8 mouse cellular contexts compared by ENCODE assay signal in the genomic region with DNA sequence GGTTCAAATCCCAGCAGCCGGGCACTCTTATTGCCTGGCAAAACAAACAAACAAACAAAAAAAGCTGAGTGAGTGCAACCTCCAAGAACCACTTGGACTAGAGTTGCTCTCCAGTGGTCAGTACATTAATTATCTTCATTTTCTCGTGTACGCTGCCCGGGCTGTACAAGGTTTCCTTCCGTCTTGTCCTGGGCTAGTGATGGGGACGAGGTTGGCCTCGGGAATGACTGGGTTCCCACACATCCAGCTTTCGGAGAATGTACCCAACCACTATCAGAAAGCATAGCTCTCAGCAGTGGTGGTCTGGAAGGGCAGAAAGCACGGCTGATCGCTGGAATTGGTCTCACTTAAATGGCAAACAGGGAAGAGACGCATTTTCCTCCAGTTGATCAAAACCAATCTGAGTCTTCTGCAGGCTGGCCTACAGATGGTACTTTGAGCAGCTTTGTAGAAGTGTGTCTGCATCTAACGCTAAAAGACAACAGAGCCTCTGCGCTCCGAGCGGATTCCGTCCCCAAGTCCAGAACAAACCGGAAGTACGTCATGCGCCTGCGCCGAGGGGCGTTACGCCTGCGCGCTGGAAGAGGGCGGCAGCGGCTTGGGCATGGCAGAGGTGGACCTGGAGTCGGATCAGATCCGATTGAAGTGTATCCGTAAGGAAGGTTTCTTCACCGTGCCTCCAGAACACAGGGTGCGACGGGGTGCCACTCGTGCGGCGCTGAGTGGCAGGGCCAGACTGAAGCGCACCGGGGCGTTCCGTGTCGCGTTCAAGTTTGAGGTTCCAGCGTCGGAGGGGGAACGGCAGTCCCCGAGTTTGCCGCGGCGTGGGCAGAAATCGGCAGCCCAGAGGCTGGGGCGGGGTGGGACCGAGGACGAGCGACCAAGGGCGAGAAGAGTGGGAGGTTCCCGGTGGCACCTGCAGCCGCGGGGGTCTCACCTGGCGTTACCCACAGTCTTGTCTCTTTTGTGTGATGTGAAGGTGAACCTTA. TPM values are rescaled to one million over a fixed set of nuclear protein-coding genes. Genes with fewer than 3 reads are reported as not detected.
DNase-seq lines count a peak whose midpoint lies in the region; ATAC-seq lines count a peak whose summit lies in the region.

Gene Cdk10, plus strand, starts transcription at position 565 of the 989 bp plus-strand sequence.

- WGBS in hindbrain, embryonic 15.5 days = 3% methylated on average over 59 of the region's 59 CpGs

- peak within 1 kb of the TSS; percentile 87 for H3K27ac ChIP-seq in hindbrain, embryonic 15.5 days (replicated peaks)

- peak; percentile 94 for DNase-seq in R1 (ENCODE audit: low read depth, low spot score)
- peak; percentile 95 to 97 for DNase-seq in cerebellum, postnatal 25 days
- DNase-seq in frontal cortex, postnatal 36 days (ENCODE audit: low spot score in 2 of 2) = peak; percentile 96 to 97
- peak; percentile 86 for DNase-seq in left cerebral cortex, adult 11 months (ENCODE audit: low spot score)
- DNase-seq in lung, postnatal 4 days = peak; percentile 93 to 94
- DNase-seq in retina, postnatal 7 days (ENCODE audit: low read depth, low spot score) = peak; percentile 93
- DNase-seq in urinary bladder, adult 2 months (ENCODE audit: low spot score) = peak; percentile 90

- H3K9me3 ChIP-seq in hindbrain, embryonic 15.5 days = no peaks in the 10 kb centered on the region

- peak within 1 kb of the TSS; percentile 67 for H3K4me3 ChIP-seq in hindbrain, embryonic 15.5 days

- H3K4me2 ChIP-seq in hindbrain, embryonic 15.5 days = peak within 1 kb of the TSS; percentile 92

- ATAC-seq in hindbrain, embryonic 15.5 days (ENCODE audit: low FRiP score, low read depth) = peak; percentile 92

- H3K9ac ChIP-seq in hindbrain, embryonic 15.5 days = peak within 1 kb of the TSS; percentile 87

- H3K36me3 ChIP-seq in hindbrain, embryonic 15.5 days = peaks cover 9% of the 10 kb centered on the region; the same call in 1 of the 2 replicates

- H3K4me1 ChIP-seq in hindbrain, embryonic 15.5 days (replicated peaks) = peaks cover 19% of the 10 kb centered on the region

- H3K27me3 ChIP-seq in hindbrain, embryonic 15.5 days = no peaks in the 10 kb centered on the region

RNA-seq across cellular contexts. Expression of gene Cdk10, which starts in this region (rescaled TPM):
- polyA plus RNA-seq in hindbrain, embryonic 15.5 days (2015; fragmentation: Nextera tagmentation; extraction: Ambion mirVana) = 45.2 and 48.5 TPM in 2 replicates
- polyA plus RNA-seq in urinary bladder, adult 2 months (2012; rRNA removed) = 70.3 and 77.0 TPM in 2 replicates

Comparison
In these comparisons a context has a peak if more than half of its experiments do, and no peak if none do; other contexts are left out.
1. Peak in every context shown above with its lines: DNase-seq, ATAC-seq, H3K4me3 ChIP-seq and H3K27ac ChIP-seq.